Mouse (Mus musculus) thymus, postnatal 0 days (tissue): ENCODE measurements around the gene Asna1. TPM values are rescaled to one million over a fixed set of nuclear protein-coding genes. Genes with fewer than 3 reads are reported as not detected.

ENCODE experiments used
- DNase-seq: peaks from one replicate; pipeline ENCODE4 v3.0.0-alpha.2; 2015; ENCODE audit warnings: low spot score
- polyA plus RNA-seq: library from polyadenylated mRNA; unstranded; fragments of >200 nt; fragmentation: Nextera tagmentation; extraction: Ambion mirVana; gene quantifications from 2 replicates; pipeline ENCODE4 v1.2.1, GENCODE M21; 2015

Asna1 gene
- polyA plus RNA-seq, 1 experiment from 2014 or later = 90.7 TPM

DNA sequence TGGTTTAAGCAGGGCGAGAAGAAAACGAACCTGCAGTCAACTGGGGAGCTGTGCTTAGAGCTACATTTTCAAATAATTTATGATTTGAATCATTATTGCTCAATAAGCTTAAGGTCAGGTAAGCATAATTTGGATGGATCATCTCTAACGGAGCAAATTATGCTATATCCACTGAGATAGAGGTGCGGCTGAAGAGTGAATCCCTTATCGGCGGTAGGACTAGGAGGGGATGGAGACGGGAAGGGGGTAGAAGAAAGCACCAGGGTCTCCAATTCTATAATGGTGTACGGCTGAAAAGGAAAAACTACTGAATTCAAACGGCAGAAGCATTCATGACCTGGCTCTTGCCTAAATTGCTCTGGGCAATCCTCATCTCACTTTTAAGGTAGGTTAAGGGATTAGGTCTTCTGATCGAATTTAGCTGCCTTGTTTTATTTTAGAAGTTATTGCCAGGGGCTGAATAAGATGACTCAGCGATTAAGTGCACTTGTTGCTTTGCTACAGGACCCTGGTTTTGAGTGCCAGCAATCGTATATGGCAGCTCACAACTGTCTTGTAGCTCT lies 10.2 kb upstream of the Asna1 start:
- DNase-seq = no peak

DNA sequence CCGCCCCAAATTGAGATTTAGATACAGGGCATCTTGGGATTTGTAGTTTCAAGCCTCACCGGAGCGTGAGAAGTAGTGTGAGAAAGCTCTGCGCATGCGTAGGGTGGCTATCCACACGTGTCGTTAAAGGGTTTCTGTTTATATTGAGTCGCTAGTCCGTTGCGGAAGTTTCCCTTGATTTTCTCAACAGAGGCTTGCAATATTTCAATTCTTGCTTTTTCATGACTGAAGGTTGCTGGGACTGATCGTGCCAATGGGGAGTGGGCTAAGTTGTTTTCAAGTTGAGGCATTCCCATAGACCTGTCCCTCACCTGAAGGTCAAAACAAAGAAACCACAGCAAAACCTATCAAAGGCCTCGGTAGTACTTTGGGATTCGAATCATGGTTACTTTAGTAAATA lies 9.7 kb upstream of the Asna1 start:
- DNase-seq = peak; percentile 92

DNA sequence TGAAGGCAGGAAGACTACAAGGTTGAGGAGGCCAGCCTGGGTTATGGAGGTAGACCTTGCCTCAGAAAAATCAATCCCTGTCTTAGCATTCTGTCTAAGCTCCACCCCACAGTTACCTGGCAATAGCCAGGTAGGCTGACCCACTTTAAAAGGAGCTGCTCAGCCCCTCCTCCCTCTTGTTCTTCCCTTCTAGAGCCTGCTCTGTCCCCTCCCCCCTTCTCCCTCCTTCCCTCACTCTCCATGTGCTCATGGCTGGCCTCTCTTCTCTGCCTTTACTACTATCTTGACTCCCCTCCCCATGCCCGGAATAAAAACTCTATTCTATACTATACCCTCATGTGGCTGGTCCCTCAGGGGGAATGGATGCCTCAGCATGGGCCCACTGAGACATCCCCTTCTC lies 8.8 kb upstream of the Asna1 start:
- DNase-seq = no peak

DNA sequence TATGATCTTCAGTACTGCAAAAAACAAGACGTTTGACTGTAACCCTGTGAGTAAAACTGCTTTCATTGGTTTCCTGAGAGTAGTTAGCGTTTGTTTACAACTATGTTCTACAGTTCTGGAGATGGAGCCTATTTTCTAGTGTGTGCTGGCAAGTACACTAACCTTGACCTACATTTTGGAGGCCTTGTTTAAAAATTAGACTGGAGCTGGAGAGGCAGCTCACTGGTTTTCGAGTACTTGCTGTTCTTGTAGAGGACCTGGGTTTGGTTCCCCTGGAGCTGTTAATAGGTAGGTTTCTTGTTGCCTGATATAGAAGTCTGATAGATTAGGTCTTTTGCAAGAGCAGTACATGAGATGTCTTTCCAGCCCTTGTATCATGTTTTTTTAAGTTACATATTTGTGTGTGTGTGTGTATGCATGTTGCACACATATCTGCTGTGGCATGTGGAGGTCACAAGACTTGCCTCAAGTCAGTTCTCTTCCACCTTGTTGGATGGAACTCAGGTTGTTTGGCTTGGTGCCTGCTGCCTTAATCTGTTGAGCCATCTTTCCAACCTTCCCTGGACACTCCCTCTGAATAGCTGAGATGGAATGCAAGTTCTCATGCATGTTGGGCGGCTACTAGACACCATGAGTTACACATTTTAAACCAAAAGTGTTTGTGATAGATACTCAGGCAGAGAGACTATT lies 7.7 kb upstream of the Asna1 start:
- no peak for DNase-seq

DNA sequence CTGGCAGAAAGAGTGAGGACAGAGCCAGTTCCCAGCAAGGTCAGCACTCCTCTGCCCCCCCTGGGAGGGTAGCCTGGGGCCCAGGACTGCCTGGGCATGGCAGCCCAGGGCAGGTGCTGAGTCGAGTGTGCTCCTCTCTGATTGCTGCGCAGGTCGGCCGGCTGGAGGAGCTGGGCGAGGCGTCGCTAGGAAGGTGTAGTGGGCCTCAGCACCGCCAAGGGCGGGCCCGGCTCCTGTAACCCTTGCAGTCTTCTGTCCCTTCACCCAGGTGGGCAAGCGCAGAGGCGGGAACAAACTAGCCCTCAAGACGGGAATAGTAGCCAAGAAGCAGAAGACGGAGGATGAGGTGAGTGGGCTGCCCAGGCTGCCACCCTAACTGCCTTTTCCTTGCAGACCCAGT lies 4.2 kb upstream of the Asna1 start:
- DNase-seq = no peak

DNA sequence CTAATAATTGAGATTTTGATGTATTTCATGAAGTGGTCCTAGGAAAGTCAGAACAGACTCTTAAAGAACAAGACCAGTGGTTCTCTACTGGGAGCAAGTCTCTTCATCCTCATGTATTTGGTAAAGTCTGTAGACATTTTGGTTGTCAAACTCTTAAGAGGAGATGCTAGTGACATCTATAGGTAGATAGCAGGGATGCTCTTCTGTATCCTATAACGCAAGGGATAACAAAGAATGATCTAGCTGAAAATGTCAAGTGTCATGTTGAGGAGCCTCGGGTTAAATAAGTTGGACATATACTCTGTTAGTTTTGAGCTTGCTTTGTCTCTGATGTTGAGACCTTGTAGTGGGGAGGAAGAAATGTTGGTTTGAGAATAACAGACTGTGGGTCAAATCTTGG lies 2.8 kb upstream of the Asna1 start:
- peak; percentile 47 for DNase-seq

DNA sequence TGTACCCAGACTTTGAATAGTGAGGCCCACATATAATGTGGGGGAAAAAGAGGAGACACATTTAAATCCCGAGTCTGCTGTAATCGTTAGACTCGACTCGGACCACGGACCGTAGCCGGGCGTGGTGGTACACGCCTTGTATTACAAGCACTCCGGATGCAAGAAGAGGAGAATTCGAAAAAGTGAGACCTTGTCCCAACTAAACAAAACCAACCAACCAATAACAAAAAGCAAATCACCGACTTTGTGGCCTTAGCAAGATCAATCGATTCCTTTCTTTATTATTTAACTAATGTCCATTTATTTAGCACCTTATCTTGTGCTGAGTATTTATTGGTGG lies 2.4 kb upstream of the Asna1 start:
- no peak for DNase-seq

DNA sequence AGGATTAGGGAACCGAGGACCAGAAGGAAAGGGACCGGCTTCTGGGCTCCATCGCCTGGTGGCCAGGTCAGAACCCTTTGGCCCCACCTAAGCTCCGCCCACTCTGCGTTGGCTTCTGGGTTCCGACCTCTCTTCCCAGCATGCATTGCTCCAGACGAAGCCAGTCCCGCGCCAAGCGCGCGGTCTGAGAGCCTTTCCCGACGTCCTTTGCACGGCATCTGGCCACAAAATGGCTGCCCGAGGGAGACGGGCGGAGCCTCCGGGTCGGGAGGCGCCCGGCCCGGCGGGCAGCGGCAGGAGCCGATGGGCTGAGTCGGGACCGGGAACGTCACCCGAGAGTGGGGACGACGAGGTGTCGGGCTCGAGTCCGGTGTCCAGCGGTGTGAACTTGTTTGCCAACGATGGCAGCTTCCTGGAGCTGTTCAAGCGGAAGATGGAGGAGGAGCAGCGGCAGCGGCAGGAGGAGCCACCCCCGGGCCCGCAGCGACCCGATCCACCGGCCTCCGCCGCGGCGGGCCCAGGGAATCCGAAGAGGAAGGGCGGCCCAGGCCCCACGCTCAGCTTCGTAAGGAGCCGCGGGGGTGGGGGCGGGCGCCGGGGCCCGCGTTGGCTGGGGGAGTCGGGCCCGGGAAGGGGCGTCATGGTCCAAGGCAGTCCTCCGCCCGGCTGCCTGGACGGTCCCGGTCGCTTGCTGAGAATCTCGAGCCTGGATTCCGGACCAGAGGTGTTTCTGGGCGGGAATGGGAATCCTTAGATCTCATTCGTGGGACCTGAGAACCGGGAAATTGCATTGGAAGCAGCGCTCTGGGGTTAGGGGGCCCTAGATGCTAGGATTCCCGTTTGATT lies 1.8 kb upstream of the Asna1 start, which contains the start of gene Trir:
Gene Trir (plus strand): TSS at position 154 of the 846 bp plus-strand sequence.
- DNase-seq = peak; percentile 94

DNA sequence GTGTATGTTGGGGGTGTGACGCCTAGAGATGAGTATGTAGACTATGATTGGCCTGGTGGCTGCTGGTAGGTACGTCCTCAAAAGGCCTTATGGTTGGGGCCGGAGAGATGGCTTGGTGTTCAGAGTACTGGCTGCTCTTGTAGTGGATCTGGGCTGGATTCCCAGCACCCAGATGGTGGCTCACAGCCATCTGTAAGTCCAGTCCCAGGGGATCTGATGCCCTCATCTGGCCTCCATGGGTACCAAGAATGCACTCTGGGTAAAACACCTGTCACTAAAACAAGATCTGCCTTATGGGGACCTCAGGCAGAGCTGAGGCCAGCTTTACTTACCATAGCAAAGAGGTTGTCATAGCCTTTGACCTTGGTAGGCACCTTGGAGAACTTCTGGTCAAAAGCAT lies 1.2 kb downstream of the Asna1 start:
- DNase-seq = no peak

DNA sequence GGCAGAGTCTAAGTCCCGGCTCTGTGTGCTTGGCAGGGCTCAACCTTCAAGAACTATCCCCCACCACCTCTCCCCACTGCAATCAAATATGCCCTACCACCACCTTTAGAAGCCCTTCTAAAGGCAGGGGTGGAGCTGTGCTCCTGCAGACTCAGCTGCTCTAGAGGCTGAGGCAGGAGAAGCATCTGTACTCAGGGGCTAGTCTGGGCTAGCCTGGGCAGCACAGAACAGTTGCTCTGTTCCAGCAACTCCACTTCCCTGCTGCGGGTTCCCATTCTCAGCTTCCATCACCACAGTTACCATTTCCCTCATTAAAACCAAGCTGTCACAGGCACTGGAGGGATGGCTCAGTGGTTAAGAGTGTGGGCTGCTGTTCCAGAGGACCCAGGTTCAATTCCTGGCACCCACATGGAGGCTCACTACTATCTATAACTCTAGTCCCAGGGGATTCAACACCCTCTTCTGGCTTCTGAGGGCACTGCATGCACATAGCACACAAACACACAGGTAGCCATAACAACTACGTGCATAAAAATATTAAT lies 3.5 kb downstream of the Asna1 start:
- DNase-seq = no peak

DNA sequence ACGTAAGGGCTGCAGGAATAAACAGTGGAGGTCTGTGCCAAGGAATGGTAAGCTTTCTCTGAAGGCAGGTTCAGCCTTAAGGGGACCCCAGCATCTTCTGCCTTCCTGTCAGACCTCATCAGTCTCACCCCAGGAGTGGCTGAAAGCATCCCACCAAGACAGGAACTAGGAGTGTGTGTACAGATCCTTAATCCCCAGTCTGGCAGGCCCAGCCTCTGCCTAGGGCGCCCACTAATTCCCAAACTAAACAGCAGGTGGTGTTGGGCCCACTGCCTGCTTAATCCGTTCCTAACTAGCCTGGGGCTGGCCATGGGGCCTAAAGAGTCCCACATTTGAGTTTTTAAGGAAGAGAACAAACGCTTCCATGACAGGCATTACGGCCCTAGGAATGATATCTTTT lies 7.9 kb downstream of the Asna1 start:
- no peak for DNase-seq

DNA sequence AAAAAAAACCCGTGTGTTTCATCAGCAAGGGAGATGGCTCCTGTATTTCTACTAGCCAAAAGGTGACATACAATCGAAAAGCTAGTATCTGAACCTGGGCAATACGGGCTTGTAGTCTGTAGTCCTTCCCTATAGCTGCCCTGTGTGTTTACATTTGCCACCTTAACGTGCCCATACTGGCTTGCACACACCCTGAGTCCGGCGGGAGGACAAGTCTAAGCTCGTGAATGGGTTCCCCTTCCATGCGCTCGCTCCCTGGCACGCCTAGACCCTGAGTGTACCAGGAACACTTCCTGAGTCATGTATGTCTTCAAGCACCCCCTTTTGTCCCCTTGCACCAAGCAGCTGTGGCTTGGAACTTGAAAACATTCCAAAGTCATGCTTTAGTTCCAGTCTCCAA lies 8.4 kb downstream of the Asna1 start:
- DNase-seq = no peak

DNA sequence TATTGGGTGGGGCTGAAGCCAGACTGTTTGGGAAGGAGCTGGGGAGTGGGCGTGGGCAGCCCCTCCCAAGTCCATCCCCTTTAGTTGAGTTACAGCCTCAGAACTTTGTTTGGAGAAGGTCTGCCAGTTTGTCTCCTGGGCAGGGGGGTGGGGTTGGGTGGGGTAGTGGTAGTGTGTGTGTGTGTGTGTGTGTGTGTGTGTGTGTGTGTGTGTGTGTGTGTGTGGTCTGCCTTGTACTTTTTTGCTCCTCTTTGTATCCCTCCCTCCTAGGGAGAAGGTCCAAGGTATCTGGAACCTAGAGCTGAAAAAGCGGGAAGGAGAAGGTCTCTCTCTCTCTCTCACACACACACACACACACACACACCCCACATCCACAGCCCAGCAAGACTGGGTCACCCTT lies 10.7 kb downstream of the Asna1 start, which contains the start of gene Best2:
Gene Best2 (minus strand): TSS at position 101 of the 400 bp plus-strand sequence.
- DNase-seq = no peak

DNA sequence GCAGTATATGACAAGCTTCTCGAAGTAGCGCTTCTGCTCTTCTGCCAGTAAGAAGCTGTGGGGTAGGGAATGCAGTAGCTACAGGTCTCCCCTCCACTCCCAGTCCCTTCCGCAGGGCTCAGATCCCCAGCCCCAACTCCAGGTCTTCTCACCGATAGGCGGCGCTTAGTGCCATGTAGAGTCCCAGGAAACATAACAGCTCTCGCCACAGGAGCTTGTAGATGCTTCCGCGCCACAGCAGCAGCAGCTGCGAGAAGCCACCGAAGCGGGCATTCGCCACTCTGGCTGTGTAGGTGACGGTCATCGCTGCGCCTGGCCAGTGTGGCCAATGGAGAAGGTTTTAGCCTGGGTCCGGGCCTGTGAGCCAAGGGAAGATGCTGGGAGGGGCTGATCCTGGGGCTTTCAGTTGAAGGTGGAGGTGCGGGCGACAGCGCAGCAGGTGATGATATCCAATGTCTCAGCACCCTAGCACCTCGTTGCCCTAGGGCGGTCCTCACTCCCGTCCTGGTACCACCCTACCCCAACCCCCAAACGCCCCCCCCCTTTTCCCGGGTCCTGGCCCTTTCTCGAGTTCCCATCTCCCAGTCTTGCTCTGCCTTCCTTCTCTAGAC lies 11.7 kb downstream of the Asna1 start:
- peak; percentile 87 for DNase-seq

DNA sequence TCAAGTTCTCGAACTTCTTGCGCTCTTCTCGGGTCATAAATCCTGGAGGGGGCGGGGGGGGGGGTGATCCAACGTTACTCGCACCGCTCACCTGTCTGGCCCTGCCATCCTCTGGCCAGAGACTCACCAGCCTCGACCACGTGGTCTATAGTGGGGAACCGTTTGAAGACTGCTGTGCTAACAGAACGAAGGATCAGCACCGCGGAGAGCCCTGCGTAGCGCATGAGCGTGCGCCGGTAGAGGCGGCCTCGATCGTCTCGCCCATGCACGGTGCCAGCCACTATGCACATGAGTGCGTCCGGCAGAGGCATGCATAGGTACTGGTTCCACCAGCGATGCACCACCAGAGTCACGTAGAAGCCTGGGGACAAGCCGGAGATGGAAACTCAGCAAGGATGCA lies 13.8 kb downstream of the Asna1 start:
- DNase-seq = no peak

DNA sequence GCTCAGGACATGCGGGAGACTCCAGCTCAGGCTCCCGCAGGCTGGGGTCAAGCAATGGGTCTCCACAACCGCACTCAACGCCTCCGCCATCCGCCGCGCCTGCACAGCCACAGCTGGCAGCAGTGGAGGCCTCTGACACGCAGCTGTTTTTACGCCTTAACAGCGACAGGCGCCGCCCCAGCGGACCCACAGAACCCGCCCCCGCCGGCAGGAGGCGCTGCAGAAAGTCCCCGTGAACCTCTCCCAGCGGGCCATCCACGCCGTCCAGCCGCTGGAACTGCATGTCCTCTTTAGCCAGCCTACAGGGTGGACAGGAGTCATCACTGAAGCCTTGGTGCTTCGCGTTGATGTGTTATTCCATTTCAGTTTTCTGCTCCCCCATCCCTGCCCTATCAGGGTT lies 17.4 kb downstream of the Asna1 start:
- peak; percentile 47 for DNase-seq

DNA sequence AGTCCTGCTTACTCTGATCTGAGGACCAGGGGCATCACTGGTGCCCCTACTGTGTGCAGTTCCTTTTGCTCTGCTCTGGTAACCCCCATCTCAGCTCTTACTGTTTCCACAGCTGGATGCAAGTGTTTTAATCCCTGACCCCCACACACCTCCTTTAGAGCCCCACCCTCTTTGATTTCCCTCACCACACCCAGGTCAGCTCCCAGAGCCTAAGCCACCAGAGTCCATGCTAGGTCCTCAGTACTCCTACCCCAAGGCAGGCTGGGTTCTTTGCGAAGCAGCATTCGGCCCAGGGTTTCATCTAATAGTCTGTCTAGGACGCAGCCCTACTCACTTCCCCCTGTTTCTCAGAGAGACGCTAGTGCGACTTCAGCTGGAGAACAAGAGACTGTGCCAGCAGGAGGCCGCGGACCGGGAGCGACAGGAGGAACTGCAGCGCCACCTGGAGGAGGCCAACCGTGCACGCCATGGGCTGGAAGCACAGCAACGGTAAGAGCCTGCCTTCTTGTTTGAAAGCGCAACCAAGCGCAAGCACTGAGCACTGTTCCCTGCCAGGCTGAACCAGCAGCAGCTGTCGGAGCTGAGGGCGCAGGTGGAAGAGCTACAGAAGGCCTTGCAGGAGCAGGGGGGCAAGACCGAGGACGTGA lies 27.3 kb downstream of the Asna1 start:
- peak; percentile 94 for DNase-seq

DNA sequence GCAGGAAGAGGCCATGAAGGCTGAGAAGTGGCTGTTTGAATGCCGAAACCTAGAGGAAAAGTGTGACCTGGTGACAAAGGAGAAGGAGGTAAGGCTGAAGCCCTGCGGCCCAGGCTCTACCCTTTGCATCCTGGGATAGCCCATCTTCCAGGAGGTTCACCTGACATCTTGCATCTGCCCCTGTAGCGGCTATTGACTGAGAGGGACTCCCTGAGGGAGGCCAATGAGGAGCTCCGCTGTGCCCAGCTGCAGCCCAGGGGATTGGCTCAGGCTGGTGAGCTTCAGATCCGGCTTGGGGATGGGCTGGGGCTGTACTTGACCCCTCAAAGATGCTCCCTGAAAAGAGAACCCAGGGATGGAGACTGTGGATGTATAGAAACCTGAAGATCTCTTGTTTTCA lies 28.1 kb downstream of the Asna1 start:
- no peak for DNase-seq

DNA sequence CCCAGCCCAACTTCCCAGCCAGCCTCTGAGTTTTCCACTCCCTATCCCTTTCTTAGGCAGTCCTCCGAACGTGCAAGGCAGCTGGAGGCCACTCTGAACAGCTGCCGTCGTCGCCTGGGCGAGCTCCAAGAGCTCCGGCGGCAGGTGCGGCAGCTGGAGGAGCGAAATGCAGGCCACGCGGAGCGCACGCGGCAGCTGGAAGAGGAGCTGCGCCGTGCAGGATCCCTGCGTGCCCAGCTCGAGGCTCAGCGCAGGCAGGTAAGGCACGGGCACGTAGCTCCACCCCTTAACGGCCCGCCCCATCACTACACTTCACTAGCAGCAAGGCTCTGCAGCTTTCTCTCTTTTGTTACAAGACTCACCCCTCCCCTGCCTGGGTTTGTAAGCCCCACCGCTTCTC lies 29.4 kb downstream of the Asna1 start:
- DNase-seq = peak; percentile 41

DNA sequence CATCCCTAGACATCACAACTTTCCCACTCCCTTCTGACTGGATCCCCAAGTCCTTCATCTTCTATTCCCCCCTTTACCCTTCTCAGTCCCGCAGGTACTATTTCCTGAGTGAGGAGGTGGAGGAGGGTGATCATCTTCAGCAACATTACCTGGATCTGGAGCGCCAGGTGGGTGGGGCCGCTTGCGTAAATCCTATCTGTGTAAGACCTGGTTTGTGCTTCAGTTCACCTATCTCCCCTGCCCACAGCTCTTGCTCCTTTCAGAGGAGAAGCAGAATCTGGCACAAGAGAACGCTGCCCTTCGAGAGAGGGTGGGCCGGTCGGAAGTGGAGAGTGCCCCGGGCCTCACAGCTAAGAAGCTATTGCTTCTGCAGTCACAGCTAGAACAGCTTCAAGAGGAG lies 30.7 kb downstream of the Asna1 start:
- no peak for DNase-seq

DNA sequence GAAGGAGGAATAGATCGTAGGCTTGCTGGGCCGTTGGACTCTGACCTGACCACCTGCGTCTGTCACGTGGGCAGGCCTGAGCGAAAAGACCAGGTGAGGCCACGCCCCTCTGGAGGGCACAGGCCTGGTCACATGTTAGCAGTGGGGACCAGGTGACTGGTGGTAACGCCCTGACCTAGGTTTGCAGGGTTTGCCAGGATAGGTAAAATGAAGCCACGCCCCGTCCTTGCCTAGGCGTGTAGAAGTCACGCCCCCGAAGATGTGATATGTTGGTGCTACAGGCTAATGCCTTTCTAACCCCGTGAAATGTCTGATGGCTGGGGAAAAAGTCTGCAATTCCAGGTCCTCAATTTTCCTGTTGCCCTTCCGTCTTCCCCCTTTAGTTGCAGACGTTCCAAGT lies 34.2 kb downstream of the Asna1 start:
- peak; percentile 46 for DNase-seq
